Mouse (Mus musculus) intestine, embryonic 15.5 days (tissue): ENCODE measurements at regions not wholly inside any gene's neighbourhood (a gene's known extent, or its start where the extent isn't known, plus 50 kb on each side); places are given as distances from the start of the nearest gene placed in this dataset.

Experiments used
- ATAC-seq: fragments of 200-750 bp; cut with Nextera tagmentation; 2 replicates; pipeline ENCODE4 v1.8.0; 2017; ENCODE audit warnings: moderate TSS enrichment, moderate library complexity
- H3K27ac ChIP-seq: fragments of 300-500 bp; sonication (generic); 2 replicates; pipeline ENCODE4 v1.5.1; 2015; ENCODE audit warnings: mild to moderate bottlenecking, inconsistent platforms
- H3K27me3 ChIP-seq: fragments of 300-500 bp; sonication (generic); replicated peaks from 2 replicates; pipeline ENCODE4 v1.6.1; 2015; ENCODE audit warnings: inconsistent platforms
- H3K36me3 ChIP-seq: fragments of 300-500 bp; sonication (generic); 2 replicates; pipeline ENCODE4 v1.6.1; 2015; ENCODE audit warnings: inconsistent platforms
- H3K4me1 ChIP-seq: fragments of 300-500 bp; sonication (generic); replicated peaks from 2 replicates; pipeline ENCODE4 v1.6.1; 2015; ENCODE audit warnings: inconsistent platforms
- H3K4me2 ChIP-seq: fragments of 300-500 bp; sonication (generic); replicated peaks from 2 replicates; pipeline ENCODE4 v1.6.1; 2015; ENCODE audit warnings: mild to moderate bottlenecking, inconsistent platforms
- H3K4me3 ChIP-seq: fragments of 300-500 bp; sonication (generic); replicated peaks from 2 replicates; pipeline ENCODE4 v1.5.1; 2015; ENCODE audit warnings: inconsistent platforms
- H3K9ac ChIP-seq: fragments of 300-500 bp; sonication (generic); 2 replicates; pipeline ENCODE4 v1.6.1; 2015; ENCODE audit warnings: inconsistent platforms
- H3K9me3 ChIP-seq: fragments of 300-500 bp; sonication (generic); 2 replicates; pipeline ENCODE4 v1.6.1; 2016; ENCODE audit warnings: inconsistent platforms
- WGBS: fragments of 180-500 bp; shearing (Covaris S2); methylation state at CpG from one replicate; pipeline ENCODE4 v1.1.7; 2015; 5-methylcytosine and 5-hydroxymethylcytosine counted together

- Histone ChIP-seq H3K4me3 (no peak overlapping the region), H3K9me3 (no peaks in the 10 kb centered on the region), H3K27ac (no peak overlapping the region), H3K4me2 (no peak overlapping the region), H3K36me3 (no peaks in the 10 kb centered on the region), H3K27me3 (no peaks in the 10 kb centered on the region), H3K4me1 (no peaks in the 10 kb centered on the region), H3K9ac (no peak overlapping the region)
- WGBS = 69% methylated on average over 2 of the region's 2 CpGs
- ATAC-seq = no peak
These were observed 666.5 kb upstream of the Gpc5 start for GRCm38 (mm10) chr14:114425475-114425874.
